Mouse (Mus musculus): Measurements from ENCODE around the gene Olfr1347. TPM values are rescaled to one million over a fixed set of nuclear protein-coding genes. Genes with fewer than 3 reads are reported as not detected.
"Not testable (repeated sequence)": the region's sequence is repeated elsewhere in the genome, so short reads cannot be mapped to it uniquely, and the experiment has no call there.

Gene Olfr1347
- total RNA-seq (2021): not detected in 2 replicates
- long read RNA-seq: 0 reads

DNA sequence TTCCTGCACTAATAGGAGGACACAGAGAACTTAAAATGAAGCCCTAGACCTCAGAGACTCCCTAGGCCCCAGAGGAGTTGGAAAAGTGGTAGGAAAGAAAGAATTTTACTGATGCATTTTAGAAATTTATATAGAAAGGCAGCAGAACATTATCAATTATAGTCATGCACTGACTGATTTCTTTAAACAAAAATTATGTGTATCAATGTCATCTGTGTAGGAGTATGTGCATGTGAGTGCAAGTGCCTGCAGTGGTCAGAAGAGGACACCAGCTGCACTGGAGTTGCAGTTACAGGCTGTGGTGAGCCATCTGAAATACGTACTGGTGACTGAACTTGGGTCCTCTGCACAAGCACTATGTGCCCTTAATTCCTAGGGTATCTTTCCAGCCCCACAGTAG, at the start of gene Olfr1347:
Olfr1347 (minus strand) TSS at position 101 of the 400 bp plus-strand sequence.
- DNase-seq: no peak

DNA sequence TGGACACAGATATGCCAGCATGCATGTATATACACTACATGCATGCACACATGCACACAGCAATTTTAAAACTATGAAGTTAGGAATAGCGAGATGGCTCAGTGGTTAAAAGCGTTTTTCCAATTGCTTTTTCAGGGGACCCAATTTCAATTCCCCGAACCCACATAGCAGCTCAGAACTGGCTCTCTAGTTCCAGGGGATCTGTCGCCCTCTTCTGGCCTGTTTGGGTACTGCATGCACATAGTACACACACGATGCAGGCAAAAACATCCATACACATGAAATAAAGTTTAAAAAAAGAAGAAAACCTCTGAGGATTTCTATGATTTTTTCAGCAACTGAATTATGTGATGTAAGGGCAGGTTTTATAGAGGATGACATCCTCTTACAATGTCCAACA, 26.6 kb upstream of the Olfr1347 start:
- no peak for DNase-seq

DNA sequence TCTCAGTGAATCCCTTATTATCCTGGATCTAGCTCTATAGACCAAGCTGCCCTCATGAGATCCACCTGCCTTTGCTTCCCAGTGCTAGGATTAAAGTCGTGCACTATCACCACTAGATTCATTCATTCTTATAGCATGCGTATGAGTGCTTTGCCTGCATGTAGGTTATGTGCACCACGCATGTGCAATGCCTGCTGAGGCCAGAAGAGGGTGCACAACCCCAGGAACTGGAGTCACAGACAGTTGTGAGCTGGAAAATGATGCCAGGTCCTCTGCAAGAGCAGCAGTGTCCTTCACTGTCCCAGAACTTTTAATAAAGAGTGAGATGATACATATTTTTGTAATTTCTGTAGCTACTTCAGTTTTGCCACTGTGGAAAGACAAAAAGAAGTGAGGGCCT, 25.4 kb upstream of the Olfr1347 start:
- DNase-seq: no peak

DNA sequence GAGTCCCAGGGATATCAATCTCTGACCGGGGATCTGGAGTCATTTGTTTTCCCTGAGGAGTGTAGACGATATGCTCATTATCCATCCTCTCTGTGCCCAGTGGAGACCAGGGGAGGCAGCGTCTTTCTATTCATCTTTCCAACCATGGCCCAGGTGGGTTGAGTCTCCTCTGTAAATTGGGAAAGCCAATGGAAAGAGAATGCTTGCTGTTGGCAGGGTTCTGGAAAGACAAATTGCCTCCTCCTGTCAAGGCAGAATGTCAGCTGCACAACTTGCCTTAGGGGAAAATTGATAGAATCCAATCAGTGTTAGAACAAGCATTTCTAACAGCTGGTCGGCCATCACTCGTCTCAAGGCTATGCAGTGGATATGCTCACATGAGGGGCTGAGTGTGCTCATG, 23.3 kb upstream of the Olfr1347 start, which contains the start of gene Olfr1349:
Olfr1349 (minus strand) TSS at position 101 of the 400 bp plus-strand sequence.
- DNase-seq: no peak

DNA sequence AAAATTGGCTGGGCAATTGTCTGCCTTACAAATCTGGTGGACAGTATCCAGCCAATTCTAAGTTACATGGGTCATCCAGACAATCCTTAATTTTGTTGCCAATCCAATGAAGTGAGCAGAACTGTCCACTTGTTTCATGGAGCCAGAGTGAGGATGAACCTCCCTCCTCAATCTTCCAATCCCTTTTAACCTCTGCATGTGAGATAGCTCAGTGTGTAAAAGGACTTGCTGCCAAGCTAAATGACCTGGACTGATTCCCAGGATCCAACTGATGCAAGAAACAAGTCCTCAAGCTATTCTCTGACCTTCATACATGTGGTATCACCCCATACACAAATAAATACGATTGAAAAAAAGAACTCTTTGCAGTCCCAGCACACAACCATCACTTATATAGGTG, 22.1 kb upstream of the Olfr1347 start:
- no peak for DNase-seq

DNA sequence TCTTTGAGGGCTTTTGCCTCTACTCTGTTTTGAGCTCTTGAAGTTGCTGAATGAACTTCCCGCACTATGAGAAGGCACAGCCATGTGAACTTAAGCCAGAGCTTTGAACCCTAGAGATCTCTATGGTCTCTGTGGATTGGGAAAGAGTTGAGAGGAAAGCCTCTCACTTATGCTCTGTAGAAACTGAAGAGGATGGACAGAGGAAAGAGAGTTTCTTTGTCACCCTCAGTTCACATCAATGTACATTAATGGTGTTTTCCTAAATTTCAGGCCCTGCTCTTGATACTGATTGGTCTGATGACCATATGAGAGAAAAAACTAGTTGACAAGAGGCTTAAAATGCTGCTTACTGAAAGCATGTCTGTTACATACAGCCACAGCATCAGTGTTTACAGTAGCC, 9.1 kb upstream of the Olfr1347 start, which contains the start of gene Olfr1348:
Olfr1348 (minus strand) TSS at position 101 of the 400 bp plus-strand sequence.
- no peak for DNase-seq

DNA sequence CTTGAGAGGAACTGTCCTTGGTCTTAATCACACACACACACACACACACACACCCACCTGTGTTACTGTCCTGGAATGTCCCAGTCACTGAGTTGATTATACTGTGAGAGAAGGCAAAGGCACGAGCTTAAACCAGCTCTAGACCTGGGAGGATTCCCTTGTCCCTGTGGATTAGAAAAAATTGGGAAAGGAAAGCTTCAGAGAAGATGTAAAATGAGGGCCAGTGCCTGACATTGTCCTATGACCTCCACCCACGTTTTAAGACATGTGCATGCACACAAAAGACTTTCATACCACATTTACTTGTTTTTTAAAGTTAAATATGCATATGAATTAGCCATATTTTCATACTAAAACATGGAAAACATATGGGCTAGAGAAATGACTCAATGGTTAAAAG, 12.7 kb downstream of the Olfr1347 start, which contains the start of gene Olfr5:
Olfr5 (minus strand) TSS at position 101 of the 400 bp plus-strand sequence.
- DNase-seq: no peak

DNA sequence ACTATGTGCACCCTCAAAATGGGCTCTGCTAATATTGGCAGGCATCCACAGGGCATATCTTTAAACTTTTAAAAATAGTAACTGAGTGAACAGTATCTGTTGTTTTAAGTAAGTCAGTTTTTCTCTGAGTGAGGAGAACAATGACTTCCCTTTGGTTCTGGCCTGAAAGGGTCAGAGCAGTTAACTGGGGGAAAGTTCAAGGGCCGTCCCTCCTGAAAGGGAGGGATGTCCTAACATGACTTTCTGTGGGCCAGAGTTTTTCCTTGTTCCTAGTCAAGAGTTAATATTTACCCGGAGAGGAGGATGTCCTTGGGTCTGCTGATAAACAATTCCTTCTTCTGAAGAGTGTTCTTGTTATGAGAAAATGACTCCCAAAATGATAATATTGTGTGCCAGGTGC, 21.9 kb downstream of the Olfr1347 start:
- not testable (repeated sequence) for DNase-seq

DNA sequence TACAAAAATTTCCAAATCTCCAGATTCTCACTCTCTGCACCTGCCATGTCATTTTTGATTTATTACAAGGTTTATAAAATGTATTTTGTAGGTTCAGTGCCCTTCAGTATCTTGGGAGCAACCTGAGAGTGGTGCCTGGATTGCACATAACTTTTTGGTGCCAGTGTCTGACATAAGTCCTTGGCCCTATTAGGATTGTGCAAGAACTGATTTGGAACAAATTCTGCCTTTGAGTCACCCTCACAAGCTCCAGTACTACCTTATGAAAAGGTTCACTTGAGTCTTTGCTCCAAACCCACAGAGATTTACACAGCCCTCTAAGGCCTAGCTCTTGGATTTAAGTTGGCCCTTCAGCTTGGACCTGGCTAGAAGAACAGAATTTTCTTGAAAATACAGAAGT, 32.6 kb downstream of the Olfr1347 start, which contains the start of gene Olfr1346:
Olfr1346 (plus strand) TSS at position 151 of the 400 bp plus-strand sequence.
- DNase-seq: no peak

DNA sequence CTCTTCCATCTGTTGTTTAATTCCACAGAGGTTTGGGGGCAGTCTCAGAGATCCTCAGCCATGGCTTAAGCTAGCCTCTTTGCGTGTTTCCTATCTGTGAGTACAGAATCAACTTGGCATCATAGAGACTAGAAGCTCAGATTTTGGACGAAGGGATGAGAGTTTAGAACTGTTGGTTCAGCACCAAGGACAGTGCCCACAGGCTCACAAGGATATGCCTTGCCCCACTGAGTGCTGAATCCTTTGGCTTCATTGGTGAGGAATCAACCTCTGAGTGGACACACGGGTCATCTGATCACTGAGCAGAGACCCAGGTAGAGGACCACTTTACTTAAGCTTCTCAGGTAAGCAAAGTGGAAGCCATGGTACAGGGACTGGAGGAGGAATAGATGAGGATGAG, 43.2 kb downstream of the Olfr1347 start:
- no peak for DNase-seq

DNA sequence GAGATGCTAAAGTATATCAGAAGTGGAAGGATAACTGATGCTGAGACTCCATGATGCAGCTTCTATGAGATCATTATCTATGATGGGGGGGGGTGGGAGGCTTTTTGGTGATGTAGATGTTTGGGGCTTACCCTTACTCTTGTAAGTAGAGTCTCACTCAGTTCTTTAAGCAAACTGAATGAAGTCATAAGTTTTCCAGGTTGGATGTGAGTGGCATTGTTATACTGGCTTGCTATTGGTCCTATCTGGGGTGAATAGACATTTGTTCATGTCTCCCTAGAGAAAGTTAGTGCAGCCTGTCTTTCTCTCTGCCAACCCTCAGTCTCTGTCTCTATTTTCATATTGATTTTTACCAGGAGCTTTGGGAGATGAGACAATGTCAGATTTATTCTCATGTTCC, 43.7 kb downstream of the Olfr1347 start, which contains the start of gene Olfr1336:
Olfr1336 (plus strand) TSS at position 301 of the 400 bp plus-strand sequence.
- DNase-seq: no peak

DNA sequence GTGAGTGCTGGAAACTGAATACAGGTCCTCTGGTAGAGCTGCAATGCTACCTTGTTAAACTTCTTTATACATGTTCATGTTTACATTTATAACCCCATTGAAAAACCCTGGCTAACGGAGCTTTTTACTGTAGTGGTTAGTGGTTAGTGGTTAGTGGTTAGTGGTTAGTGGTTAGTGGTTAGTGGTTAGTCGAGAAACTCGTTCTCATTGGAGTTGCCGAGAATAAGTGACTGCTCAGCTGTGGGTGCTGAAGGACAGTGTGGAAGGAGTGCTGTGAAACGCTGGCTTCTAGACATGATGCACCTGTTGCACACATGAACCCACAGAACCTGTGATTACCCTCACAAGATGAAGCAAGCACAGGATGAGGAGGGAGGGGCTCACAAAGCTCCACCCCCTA, 51.8 kb downstream of the Olfr1347 start:
- no peak for DNase-seq

DNA sequence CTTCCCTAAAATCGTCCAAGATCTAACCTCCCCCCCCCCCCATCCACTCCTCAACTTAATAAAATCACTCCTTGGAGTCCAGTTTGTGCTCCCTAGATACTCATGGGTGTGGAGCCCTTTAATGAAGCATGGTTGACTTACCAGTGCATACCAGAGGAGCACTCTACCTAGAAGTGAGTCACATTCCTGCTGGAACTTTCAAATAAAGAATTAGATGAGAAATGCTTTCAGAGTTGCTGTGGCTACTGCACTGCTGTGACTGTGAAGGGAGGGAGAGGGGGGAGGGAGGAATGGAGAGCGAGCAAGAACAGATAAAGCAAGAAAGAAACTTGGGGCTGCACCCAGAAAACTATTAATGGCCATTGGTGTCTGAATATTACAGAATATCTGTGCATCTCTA, 58.4 kb downstream of the Olfr1347 start:
- DNase-seq: no peak

DNA sequence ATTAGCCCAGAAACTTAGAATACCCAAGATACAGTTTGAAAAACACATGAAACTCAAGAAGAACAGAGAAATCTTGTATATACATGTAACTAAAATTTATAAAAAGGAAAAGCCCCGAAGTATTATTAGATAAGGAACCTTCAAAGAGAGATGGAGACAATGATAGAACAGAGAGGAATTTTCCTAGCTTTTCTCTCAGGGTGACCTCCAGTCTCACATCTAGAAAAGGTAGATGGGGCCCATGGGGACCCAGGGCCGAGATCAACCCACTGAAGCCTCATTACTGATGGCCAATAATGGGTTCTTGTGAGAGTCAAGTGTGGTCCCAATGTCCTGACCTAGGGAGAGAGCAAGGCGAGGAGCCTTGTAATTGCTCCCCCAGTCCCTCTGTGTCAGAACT, 61.2 kb downstream of the Olfr1347 start, which contains the start of gene Olfr1344:
Olfr1344 (plus strand) TSS at position 301 of the 400 bp plus-strand sequence.
- no peak for DNase-seq

Other genes starting within 250 kb of the Olfr1347 start
- not detected in 2 replicates for gene Epp13, start 247.0 kb downstream of the Olfr1347 start, total RNA-seq (2021)
- gene Zfp667, start 213.2 kb downstream of the Olfr1347 start, total RNA-seq (2021): 6.7 and 9.7 TPM in 2 replicates
- 2.9 and 3.9 TPM in 2 replicates for gene Zfp583, start 168.5 kb downstream of the Olfr1347 start, total RNA-seq (2021)
- gene Gm3854, start 156.0 kb downstream of the Olfr1347 start, total RNA-seq (2021): 0.62 and 0.94 TPM in 2 replicates
- gene Zfp78, start 136.5 kb downstream of the Olfr1347 start, total RNA-seq (2021): 3.6 and 4.7 TPM in 2 replicates
- gene Zfp28, start 116.5 kb downstream of the Olfr1347 start, total RNA-seq (2021): 3.9 and 4.6 TPM in 2 replicates
- gene Smim17, start 101.0 kb downstream of the Olfr1347 start, total RNA-seq (2021): not detected in 2 replicates
- 0.09 TPM in 1 of 2 replicates, not detected in the other for gene Gm20715, start 89.5 kb downstream of the Olfr1347 start, total RNA-seq (2021)
- not detected in 2 replicates for gene Olfr1344, start 61.1 kb downstream of the Olfr1347 start, total RNA-seq (2021)
- gene Olfr1336, start 43.6 kb downstream of the Olfr1347 start, total RNA-seq (2021): not detected in 2 replicates
- not detected in 2 replicates for gene Olfr1346, start 32.7 kb downstream of the Olfr1347 start, total RNA-seq (2021)
- not detected in 2 replicates for gene Olfr5, start 12.8 kb downstream of the Olfr1347 start, total RNA-seq (2021)
- not detected in 2 replicates for gene Olfr1348, start 9.0 kb upstream of the Olfr1347 start, total RNA-seq (2021)
- not detected in 2 replicates for gene Olfr1349, start 23.2 kb upstream of the Olfr1347 start, total RNA-seq (2021)
- gene Olfr1350, start 65.1 kb upstream of the Olfr1347 start, total RNA-seq (2021): not detected in 2 replicates
- 5.5 and 5.8 TPM in 2 replicates for gene Zim1, start 196.7 kb upstream of the Olfr1347 start, total RNA-seq (2021)
- gene Peg3, start 230.7 kb upstream of the Olfr1347 start, total RNA-seq (2021): 32.2 and 49.5 TPM in 2 replicates
- gene Usp29, start 230.8 kb upstream of the Olfr1347 start, total RNA-seq (2021): 1.2 and 1.7 TPM in 2 replicates

All from adrenal gland, postnatal 25 days (tissue).